Mouse (Mus musculus) kidney, adult 2 months (tissue): Measurements from ENCODE around the gene Zic1. TPM values are rescaled to one million over a fixed set of nuclear protein-coding genes. Genes with fewer than 3 reads are reported as not detected.

Experiments used
- DNase-seq: peaks from one replicate; pipeline ENCODE4 v3.0.0; 2021
- H3K27ac ChIP-seq: fragments of 200-500 bp; 2 replicates; pipeline ENCODE4 v1.5.1; 2012; ENCODE audit warnings: low read depth, low read length, control low read depth, inconsistent platforms; ENCODE audit not compliant: insufficient read depth
- H3K27me3 ChIP-seq: fragments of 200-500 bp; replicated peaks from 2 replicates; pipeline ENCODE4 v1.6.1; 2012; ENCODE audit warnings: mild to moderate bottlenecking, moderate library complexity, low read length, inconsistent platforms; ENCODE audit not compliant: control insufficient read depth, insufficient read depth
- H3K36me3 ChIP-seq: fragments of 200-500 bp; 2 replicates; pipeline ENCODE4 v1.6.1; 2012; ENCODE audit warnings: mild to moderate bottlenecking, moderate library complexity, low read length, inconsistent platforms; ENCODE audit not compliant: control insufficient read depth, insufficient read depth
- H3K4me1 ChIP-seq: fragments of 200-500 bp; 2 replicates; pipeline ENCODE4 v1.6.1; 2011; ENCODE audit warnings: low read length; ENCODE audit not compliant: control insufficient read depth, insufficient read depth
- H3K4me3 ChIP-seq: fragments of 200-500 bp; 2 replicates; pipeline ENCODE4 v1.5.1; 2011; ENCODE audit warnings: mild to moderate bottlenecking, low read depth, low read length, control low read depth; ENCODE audit not compliant: insufficient read depth
- CTCF ChIP-seq: fragments of 200-500 bp; conservative IDR thresholded peaks from 2 replicates; pipeline ENCODE4 v1.5.1; 2011; ENCODE audit warnings: low read depth, mild to moderate bottlenecking, control low read depth, low read length, moderate library complexity, mixed read lengths; ENCODE audit not compliant: insufficient read depth, insufficient read length
- POLR2A ChIP-seq: fragments of 200-500 bp; IDR thresholded peaks from one replicate; pipeline ENCODE4 v1.6.1; 2011; ENCODE audit warnings: low read depth, low read length, control low read depth
- WGBS: fragments of 180-500 bp; shearing (Covaris S2); methylation state at CpG from one replicate; pipeline ENCODE4 v1.1.7; 2018; 5-methylcytosine and 5-hydroxymethylcytosine counted together
- polyA plus RNA-seq: library from polyadenylated mRNA; depleted of rRNA; stranded (reverse); fragments of >200 nt; gene quantifications from 2 replicates; pipeline ENCODE4 v1.2.3, GENCODE M21; 2012; rRNA removed

Gene Zic1
- polyA plus RNA-seq = not detected in 2 replicates

DNA sequence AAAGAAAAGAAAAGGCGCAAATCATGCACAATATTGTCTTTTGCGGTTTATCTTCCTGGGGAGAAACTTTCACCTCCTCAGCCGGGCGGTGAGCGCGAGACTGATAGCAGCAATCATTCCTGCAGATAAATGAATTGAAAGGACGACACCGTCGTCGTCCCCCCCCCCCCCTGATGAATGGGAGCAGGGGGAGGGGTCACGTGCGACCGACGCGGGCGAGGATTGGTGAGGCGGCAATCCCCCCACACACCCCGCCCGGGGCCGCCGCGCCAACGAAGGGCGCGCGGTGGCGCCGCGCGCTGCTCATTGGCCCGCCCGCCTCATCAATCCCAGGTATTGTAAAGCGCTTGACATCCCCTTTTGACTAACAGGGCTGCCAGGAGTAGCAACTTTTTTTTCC lies at the start of gene Zic1:
Gene Zic1 (minus strand): TSS at position 147 of the 400 bp plus-strand sequence.
- Histone ChIP-seq H3K27me3 (peaks cover 27% of the 10 kb centered on the region), H3K4me1 (no peaks in the 10 kb centered on the region), H3K36me3 (no peaks in the 10 kb centered on the region), H3K27ac (no peak within 1 kb of the TSS), H3K4me3 (no peak within 1 kb of the TSS; the same call in 1 of the 2 replicates)
- whole genome bisulfite sequencing = 2% methylated on average over 33 of the region's 33 CpGs
- no peak for DNase-seq
- TF ChIP-seq CTCF = no peak
- no peak for TF ChIP-seq POLR2A

DNA sequence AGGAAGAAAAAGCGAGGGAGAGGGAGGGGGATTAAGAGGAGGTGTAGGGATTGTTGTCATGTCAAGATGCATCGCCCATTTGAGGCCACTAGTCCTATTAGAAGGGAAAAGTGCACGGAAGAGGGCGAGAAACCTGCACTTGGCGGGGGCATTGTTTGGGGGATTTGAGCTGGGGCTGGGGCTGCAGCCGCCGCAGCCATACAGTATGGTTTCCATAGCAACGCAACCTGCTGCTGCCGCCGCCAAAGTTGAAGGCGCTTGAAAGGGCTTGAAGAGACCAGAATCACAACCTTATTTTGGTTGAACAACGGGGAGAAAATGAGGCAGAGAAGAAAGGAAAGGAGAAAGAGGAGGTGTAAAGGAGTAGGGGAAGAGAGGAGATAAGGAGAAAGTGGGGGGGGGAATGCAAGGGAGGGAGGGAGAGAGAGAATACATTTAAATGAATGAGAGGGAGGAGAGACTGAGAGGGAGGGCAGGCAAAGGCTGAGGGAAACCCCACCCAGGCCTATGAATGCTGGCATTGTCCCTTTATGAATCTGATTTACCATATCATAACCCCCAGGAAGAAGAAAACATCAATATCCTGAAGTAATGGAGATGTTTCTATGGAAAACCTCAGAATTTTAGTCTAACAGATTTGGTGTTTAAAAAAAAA lies 48.5 kb upstream of the Zic1 start:
- TF ChIP-seq CTCF (no peak), POLR2A (no peak)
- no peaks in the 10 kb centered on the region; the same call in 1 of the 2 replicates for H3K27me3 ChIP-seq
- 2% methylated on average over 12 of the region's 12 CpGs for WGBS

DNA sequence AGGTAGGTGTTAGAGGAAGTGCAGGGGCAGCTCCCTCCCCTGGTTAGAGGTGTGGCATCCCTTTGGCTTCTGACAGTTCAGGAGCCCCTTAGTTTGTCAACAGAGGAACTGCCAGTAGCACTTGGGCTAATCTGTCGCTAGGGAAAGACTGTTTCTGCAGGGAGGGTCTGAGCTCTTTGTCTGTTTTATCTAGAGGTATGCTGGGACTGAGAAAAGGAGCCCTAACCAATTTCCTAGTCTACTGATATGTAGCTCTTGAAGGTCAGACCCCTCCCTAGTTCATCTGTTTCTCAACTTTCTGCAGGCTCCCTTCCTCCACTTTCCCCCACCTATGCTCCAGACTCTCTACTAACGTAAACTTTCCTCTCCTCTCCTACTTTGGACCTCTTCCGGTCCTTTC lies 44.2 kb upstream of the Zic1 start:
- no peak overlapping the region for H3K4me3 ChIP-seq
- peaks cover 2% of the 10 kb centered on the region; the same call in 1 of the 2 replicates for H3K27me3 ChIP-seq
- no peaks in the 10 kb centered on the region for H3K4me1 ChIP-seq

More for the DNA sequence above, 48.5 kb upstream of the Zic1 start:
- Histone ChIP-seq H3K36me3 (no peaks in the 10 kb centered on the region), H3K4me1 (no peaks in the 10 kb centered on the region), H3K4me3 (no peak overlapping the region), H3K27ac (no peak overlapping the region)
- DNase-seq = no peak

DNA sequence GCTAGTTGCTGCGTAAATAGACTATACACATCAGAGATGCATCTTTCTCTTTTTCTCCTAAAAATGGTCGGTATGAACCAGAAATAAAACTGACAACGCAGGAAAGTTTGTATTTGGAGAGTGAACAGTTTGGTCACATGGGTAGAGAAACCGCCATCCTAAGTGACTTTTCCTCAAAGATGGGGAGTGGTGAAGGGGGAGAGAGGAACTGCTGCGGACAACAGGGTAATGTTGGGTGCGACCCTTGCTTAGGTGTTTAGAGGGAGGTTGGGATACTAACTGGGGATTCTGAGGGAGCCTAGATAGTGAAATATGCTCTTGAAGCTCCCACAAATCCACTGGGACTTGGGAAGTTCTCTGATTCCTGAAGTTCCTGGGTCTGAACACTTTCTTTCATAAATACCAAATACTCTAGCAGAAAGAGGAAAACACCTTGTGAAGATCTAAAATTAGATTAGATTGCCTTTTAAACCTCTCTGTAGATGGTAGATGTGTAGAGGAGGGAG lies 40.7 kb upstream of the Zic1 start:
- TF ChIP-seq CTCF = no peak
- no peak for TF ChIP-seq POLR2A
- WGBS = 2% methylated on average over 6 of the region's 6 CpGs
- Histone ChIP-seq H3K27ac (no peak overlapping the region), H3K4me3 (no peak overlapping the region), H3K4me1 (no peaks in the 10 kb centered on the region), H3K36me3 (no peaks in the 10 kb centered on the region), H3K27me3 (peaks cover 5% of the 10 kb centered on the region; the same call in 1 of the 2 replicates)
- DNase-seq = no peak

More for the DNA sequence above, 44.2 kb upstream of the Zic1 start:
- TF ChIP-seq CTCF (no peak), POLR2A (no peak)
- WGBS = 8% methylated on average over 3 of the region's 3 CpGs
- no peak for DNase-seq
- H3K27ac ChIP-seq = no peak overlapping the region
- H3K36me3 ChIP-seq = no peaks in the 10 kb centered on the region

DNA sequence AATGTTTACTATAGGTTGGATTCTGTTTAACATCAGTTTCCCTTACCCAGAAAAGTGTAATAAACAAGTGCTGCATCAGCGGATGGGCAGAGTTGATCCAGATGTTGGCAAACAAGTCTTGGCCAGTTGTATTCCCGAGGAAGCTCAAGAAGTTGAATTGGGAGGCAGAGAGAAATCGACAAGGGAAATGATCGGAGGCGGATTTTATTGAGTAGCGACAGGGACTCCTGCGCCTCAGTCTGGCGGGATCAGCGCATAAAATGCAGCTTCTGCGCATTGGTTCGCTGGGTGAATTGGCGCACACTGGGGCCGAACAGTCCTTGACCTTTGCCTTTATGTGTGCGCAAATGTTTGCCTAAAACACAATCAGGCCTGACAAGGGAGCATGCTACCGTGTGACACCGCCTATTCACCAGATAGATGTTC lies 40.2 kb upstream of the Zic1 start:
- H3K27me3 ChIP-seq = peaks cover 5% of the 10 kb centered on the region; the same call in 1 of the 2 replicates
- no peak overlapping the region for H3K27ac ChIP-seq
- 1% methylated on average over 16 of the region's 16 CpGs for WGBS
- TF ChIP-seq CTCF = no peak
- TF ChIP-seq POLR2A = no peak
- no peaks in the 10 kb centered on the region for H3K4me1 ChIP-seq
- H3K36me3 ChIP-seq = no peaks in the 10 kb centered on the region
- DNase-seq = no peak
- H3K4me3 ChIP-seq = no peak overlapping the region

DNA sequence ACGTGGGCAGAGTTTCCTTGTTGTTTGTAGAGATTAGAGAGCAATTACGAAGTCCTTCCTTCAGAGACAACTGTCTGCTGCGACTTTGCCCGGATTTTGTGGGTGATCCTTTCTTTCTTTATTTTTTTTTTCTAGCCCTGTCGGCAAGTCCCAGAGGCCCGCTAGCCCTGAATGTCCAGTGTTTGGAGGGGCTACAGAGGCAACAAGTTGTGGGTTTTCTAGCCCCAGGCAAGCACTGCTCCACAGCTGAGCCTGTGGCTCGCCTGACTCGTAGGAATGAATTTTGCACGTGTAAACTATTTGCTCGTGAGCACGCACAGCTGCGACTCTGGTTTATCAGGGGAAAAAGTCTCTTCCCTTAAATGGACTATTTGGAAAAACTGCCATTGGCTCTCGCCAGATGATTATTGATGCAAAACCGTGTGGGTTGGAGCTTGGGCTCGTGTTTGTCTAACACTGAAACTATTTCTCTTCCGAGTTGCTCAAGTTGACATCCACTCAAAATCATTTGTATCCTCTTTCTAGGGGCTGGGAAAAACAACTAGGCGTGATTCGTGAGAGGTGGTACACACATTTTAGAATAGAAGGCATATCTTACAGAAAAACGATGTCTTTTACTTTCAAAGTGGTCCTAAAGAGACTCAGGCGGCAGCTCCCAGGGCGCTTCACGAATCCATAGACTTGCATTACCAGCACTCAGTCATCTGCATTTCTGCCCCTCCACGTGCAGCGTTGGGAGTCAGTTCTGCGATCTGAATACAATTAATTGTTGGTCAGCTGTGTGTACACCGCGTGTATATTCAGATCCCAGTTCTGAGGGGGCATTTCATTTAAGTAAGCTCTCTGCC lies 39.5 kb upstream of the Zic1 start:
- Histone ChIP-seq H3K4me3 (no peak overlapping the region), H3K27ac (no peak overlapping the region), H3K27me3 (peaks cover 5% of the 10 kb centered on the region; the same call in 1 of the 2 replicates), H3K36me3 (no peaks in the 10 kb centered on the region), H3K4me1 (no peaks in the 10 kb centered on the region)
- DNase-seq = no peak
- 2% methylated on average over 27 of the region's 27 CpGs for WGBS
- no peak for TF ChIP-seq POLR2A
- TF ChIP-seq CTCF = no peak

DNA sequence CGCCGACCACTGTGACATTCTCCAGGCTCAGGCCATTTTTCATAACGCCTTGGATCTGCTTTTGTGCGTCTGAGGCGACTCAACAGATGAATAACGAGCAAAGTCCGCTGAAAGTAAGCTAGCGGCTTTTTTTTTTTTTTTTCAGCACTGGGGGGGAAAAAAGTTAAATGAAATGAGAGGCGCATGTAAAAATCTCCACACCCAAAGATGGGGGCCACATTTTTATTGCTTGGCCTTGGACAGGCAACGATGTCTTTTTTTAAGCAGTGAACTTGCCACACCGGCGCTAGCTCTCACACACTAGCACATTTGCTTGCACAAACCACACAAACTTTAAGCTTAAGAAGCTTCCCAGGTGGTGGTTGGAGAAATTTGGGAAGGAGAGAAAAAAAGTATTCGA lies 38.6 kb upstream of the Zic1 start:
- no peak overlapping the region for H3K4me3 ChIP-seq
- 5% methylated on average over 13 of the region's 13 CpGs for WGBS
- H3K36me3 ChIP-seq = no peaks in the 10 kb centered on the region
- 0 out of 2 replicates have a peak, but pooled peaks cover 5% of the 10 kb centered on the region for H3K27me3 ChIP-seq
- DNase-seq = no peak
- TF ChIP-seq CTCF (no peak), POLR2A (no peak)
- H3K27ac ChIP-seq = no peak overlapping the region
- H3K4me1 ChIP-seq = no peaks in the 10 kb centered on the region
